Mouse (Mus musculus) C2C12 (cell line): ENCODE results near the gene Pabpn1.

Source experiments
- CEBPB ChIP-seq: IDR thresholded peaks from one replicate; pipeline ENCODE4 v1.6.1; 2011; ENCODE audit warnings: low read depth, mild to moderate bottlenecking, control low read depth, moderate library complexity
- CTCF ChIP-seq: IDR thresholded peaks from one replicate; pipeline ENCODE4 v1.5.1; 2011; ENCODE audit not compliant: control insufficient read depth, insufficient read depth, insufficient read length
- MAX ChIP-seq: IDR thresholded peaks from one replicate; pipeline ENCODE4 v1.6.1; 2011; ENCODE audit warnings: mild to moderate bottlenecking, control low read depth
- USF1 ChIP-seq: IDR thresholded peaks from one replicate; pipeline ENCODE4 v1.6.1; 2011; ENCODE audit warnings: low read depth, mild to moderate bottlenecking, control low read depth, moderate library complexity

DNA sequence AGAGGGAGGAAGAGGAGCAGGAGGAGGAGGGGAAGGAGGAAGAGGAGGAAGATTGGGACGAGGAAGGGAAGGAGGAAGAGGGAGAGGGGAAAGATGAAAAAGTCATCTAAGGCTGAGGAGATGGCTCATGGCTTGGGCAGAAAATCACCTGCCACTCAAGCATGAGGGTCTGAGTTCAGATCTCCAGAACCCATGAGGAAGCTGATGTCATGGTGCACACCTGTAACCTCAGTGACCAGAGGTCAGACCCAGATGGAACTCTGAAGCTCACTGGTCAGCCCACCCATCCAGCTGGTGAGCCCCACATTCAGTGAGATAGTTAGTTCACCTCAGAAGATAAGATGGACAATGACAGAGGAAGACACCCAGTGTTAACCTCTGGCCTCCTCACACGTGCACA lies 52.6 kb downstream of the Pabpn1 start:
- TF ChIP-seq CTCF (no peak), USF1 (no peak), CEBPB (no peak), MAX (no peak)
